Mouse (Mus musculus) C2C12 (cell line): Measurements from ENCODE around the gene Lemd2.

ENCODE experiments used
- CTCF ChIP-seq: IDR thresholded peaks from one replicate; pipeline ENCODE4 v1.5.1; 2011; ENCODE audit not compliant: control insufficient read depth, insufficient read depth, insufficient read length
- FOSL1 ChIP-seq: IDR thresholded peaks from one replicate; pipeline ENCODE4 v1.8.0; 2011; ENCODE audit warnings: mild to moderate bottlenecking, low read length; ENCODE audit not compliant: poor library complexity, insufficient read depth, severe bottlenecking
- USF1 ChIP-seq: IDR thresholded peaks from one replicate; pipeline ENCODE4 v1.6.1; 2011; ENCODE audit warnings: low read depth, mild to moderate bottlenecking, control low read depth, moderate library complexity

- TF ChIP-seq CTCF, result no peak
- TF ChIP-seq USF1, result no peak
- no peak for TF ChIP-seq FOSL1
These were observed 37.4 kb downstream of the Lemd2 start for GRCm38 (mm10) chr17:27166901-27167300.
